Mouse (Mus musculus) regulatory T cell (primary cell): ENCODE data around the gene Pah.

Experiments used
- in situ Hi-C: fragments of 300-600 bp; cut with MboI, MseI; formaldehyde crosslinking; loops from one replicate; pipeline ENCODE4 v1.15.1; 2025; ENCODE audit warnings: high pct_unique_total_duplicates

The Pah gene

DNA sequence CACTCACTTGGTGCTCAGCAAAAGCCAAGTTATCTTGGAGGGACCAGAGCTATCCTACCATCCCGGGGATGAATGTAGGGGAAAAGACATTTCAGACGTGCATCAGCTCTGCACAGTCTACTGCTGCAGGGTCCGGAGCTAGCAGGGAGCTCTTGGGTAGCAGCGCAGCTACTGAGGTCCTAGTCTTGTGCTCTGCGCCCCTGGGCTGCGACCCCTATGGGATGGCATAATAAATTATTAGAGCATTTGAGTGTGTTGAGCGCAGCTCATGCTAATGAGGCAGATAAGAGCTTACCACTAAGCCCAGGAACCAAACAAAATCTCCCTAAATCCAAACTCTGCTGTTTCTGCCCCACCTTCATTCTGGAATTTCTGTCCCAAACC is 19.9 kb upstream of the Pah start:
- in situ Hi-C loops = no loop called here

- in situ Hi-C loops = no loop called here
Measured at GRCm38 (mm10) chr10:87502283-87502682, 19.3 kb upstream of the Pah start.

- in situ Hi-C loops = no loop called here
Measured at GRCm38 (mm10) chr10:87503946-87504345, 17.6 kb upstream of the Pah start.

DNA sequence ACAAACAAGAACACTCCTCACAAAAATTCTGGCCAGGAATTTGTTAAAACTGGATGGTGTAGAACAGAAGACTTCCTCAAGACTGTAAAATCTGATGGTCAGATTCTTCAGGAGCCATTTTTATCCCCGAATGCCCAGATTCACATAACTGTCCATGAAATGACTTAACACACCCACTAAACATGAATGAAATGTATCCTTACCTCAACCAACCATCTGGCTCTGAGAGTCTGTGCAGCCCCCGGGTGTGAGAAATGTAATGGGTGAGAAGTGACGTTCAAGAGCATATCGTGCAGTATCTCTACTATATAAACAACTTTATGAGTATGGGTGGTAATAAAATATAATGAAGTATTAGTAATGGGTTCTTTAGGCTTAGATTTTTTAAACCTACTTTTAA is 13.0 kb upstream of the Pah start:
- in situ Hi-C loops = loop anchor here (5.0 kb wide), 1 partner anchor 496 kb away; no protein-coding TSS in a partner anchor

- in situ Hi-C loops = no loop called here
Measured at GRCm38 (mm10) chr10:87513052-87513451, 8.5 kb upstream of the Pah start.

- in situ Hi-C loops = no loop called here
Measured at GRCm38 (mm10) chr10:87518585-87518984, 3.0 kb upstream of the Pah start.

- in situ Hi-C loops = no loop called here
Measured at GRCm38 (mm10) chr10:87520401-87521116, 1.0 kb upstream of the Pah start.

DNA sequence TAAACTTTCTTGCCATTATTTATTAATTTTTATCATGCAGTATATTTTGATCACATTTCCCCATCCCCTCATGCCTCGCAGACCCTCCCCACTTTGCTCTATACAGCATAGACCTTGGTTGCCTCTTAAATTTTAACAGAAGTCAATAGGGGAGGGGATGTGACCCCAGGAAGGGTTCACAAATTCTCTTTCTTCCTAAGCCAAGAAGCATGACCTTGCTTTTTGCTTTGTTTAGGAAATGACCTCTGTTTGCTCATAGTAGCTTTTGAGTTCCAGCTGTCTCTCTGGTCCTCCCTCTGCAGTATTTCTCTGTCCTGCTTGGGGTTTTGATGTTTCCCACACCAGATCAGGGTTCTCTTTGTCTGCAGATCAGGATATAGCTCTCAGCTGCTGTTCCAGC is 12.6 kb downstream of the Pah start:
- in situ Hi-C loops = no loop called here

- in situ Hi-C loops = no loop called here
Measured at GRCm38 (mm10) chr10:87545759-87546158, 24.2 kb downstream of the Pah start.

DNA sequence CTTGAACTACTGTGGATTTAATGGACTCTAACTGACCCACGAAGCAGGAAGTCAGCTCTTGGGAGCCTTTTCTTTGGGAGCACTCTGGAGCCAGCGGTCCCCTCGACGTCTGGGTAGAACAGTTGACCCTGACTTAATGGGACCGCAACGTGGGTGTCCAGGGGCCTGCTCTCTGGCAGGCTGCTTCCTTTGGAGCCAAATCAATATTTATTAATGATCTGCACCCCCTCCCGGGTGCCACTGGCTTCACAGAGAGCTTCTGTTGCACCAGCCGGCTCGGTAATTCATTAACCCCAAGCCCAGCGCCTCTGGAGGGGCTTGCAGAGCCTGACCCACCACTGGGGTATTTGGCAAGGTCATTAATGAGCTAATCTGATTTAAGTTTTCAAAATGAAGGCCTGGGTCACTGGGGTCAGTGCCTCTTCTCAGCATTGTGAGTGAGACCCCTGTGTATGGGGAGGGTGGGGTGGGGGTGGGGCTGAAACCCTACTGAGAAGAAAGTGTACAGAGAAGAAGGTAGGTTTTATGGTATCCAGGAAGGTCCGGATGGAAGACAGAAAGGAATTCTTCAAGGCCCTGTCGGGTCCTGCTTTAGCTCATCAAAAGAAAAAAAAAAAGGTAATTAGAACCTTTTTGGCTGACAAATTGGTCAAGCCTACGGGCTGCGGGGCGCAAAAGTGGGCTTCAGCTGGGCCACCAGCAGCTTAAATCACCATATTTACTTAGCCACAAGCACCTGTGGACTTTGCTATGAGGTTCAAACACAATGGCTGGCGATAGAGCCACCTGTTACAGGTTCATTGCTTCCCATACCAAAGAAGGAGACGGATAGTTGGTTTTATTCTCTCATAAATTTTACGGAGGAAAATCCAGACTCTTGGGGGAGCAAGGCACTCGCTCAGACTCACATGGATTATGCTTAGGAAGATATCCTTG is 25.0 kb downstream of the Pah start:
- in situ Hi-C loops = no loop called here

- in situ Hi-C loops = loop anchor here (5.0 kb wide), 1 partner anchor 770 kb away; no protein-coding TSS in a partner anchor
Measured at GRCm38 (mm10) chr10:87552726-87553125, 31.1 kb downstream of the Pah start.

- in situ Hi-C loops = no loop called here
Measured at GRCm38 (mm10) chr10:87556441-87556840, 34.8 kb downstream of the Pah start.

GRCm38 (mm10) chr10:87563818-87564217 is 42.2 kb downstream of the Pah start:
- in situ Hi-C loops = no loop called here

GRCm38 (mm10) chr10:87565712-87566111 is 44.1 kb downstream of the Pah start:
- in situ Hi-C loops = no loop called here

DNA sequence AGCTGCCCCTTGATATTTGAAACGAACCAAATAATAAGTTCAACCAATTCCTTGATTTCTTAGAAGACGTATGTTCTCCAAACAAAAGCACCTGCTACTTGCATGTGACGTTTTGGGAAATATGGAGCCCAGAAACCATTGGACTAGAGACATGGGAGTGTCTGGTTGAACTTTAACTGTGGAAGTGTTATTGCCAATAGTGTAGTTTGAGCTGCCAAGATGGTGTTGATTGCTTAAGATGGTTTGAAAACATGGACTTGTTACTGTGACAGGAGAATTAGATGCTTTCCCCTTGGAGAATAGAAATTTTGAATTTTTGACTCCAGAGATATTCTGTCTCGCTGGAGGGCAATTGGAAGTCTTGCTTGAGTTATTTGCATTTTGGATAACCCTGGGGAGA is 50.9 kb downstream of the Pah start:
- in situ Hi-C loops = no loop called here

DNA sequence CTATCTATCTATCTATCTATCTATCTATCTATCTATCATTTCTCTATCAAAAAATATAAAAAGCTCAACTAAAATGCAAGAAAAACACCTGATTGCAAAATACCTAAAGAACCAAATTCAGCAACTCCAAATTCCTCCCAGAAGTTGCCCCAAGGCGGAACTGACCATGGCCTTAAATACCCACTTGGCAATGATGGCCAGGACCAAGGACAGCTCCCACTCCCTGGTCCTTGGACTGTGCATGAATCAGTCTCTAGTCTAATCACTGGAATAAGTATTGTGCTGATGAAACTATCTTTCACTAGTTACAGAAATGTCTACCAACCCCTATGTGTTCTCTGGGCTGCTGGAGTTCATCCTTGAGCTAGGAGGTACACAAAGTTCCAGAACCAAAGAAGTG is 65.1 kb downstream of the Pah start:
- in situ Hi-C loops = no loop called here

DNA sequence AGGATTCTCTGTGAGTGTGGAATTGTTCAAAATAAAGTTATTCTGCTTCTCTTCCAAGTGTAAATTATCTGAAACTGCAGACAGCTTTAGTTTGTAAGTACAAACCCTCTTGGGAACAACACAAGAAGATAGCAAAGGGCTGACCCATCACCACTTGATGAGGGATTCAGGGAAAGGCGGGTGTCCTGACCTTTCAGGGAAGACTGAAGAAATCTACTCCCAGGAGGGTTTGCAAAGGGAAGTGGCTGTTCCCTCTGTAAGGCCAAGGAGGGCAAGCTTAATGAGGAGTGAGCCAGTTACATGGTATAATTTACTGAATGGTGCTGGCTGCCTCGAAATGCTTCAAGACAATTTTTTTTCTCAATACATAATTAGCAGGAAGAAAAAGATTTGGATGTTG is 72.3 kb downstream of the Pah start:
- in situ Hi-C loops = no loop called here

DNA sequence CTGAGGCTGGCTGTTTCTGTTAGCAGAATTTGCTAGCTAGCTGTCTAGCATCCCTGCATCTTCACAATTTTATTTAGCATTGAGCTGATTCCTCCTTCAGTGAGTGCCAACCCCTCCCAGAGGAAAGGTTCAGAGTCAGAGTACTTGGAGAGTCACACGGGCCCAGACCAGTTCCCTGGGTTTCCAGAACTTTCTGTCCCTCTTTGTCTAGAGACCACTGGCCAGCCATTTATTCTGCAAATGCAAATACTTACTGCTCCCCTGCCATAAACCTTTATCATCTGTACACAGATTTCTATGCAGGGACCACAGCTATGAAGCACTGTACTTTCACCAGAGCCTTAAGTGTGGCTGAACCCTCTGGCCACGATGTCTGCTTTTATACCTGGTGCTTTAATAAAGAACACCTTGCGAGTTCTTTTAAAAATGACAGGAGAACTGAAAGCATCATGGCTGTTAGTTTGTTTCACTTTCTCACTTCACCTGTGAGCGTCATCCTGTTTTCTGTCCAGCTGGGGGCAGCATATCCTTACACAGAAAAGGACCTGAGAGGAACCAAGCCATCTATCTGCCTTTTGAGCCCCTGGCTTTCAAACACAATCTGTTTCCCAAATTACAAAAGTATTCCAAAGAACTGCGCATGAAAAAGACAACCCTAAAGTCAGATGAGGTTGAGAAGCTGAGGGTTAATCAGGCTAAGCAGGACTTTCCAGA is 74.9 kb downstream of the Pah start:
- in situ Hi-C loops = no loop called here

GRCm38 (mm10) chr10:87597075-87597677 is 75.6 kb downstream of the Pah start:
- in situ Hi-C loops = no loop called here

- in situ Hi-C loops = loop anchor here (10.0 kb wide), 1 partner anchor 997 kb away; no protein-coding TSS in a partner anchor
Measured at GRCm38 (mm10) chr10:87602151-87602550, 80.6 kb downstream of the Pah start.

DNA sequence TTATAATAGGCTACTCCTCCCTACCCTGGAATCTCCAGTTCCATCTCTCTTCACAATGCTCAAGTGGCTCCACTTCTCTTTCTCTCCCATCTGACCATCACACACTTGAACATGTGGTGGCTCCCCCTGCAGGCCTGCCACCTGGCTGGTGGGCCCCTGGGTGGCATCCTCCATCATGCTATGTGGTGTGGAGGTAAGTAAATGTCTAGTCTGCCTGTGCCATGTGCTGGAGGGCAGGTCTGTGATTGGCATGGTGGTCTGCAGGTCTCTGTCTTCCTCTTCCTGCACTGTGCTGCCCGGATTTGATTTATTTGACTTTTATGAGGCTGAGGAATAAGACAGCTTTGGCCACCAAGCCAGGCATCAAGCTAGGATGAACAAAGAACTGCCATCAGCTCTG is 103.6 kb downstream of the Pah start:
- in situ Hi-C loops = no loop called here
